Mouse (Mus musculus) CH12.LX (cell line): ENCODE results near the gene Abcd2. TPM values are rescaled to one million over a fixed set of nuclear protein-coding genes. Genes with fewer than 3 reads are reported as not detected.

Source experiments
- DNase-seq: peaks from one replicate; pipeline ENCODE4 v3.0.0-alpha.2; 2013; ENCODE audit errors: extremely low read depth
- H3K27ac ChIP-seq: 2 replicates; pipeline ENCODE4 v1.5.1; 2012; ENCODE audit warnings: low read depth, mild to moderate bottlenecking, control low read depth, moderate library complexity; ENCODE audit not compliant: insufficient read depth
- H3K27me3 ChIP-seq: replicated peaks from 2 replicates; pipeline ENCODE3; 2012; ENCODE audit warnings: inconsistent platforms
- H3K36me3 ChIP-seq, 2 experiments: replicated peaks in 1 of 2; 2 replicates each; pipeline versions ENCODE3 to v1.6.1; 2012; ENCODE audit warnings: inconsistent platforms in 1 of 2, low read length in 1 of 2, mild to moderate bottlenecking in 1 of 2, mixed read lengths in 1 of 2, moderate library complexity in 1 of 2; ENCODE audit not compliant: control insufficient read depth in 1 of 2, insufficient read depth in 1 of 2
- H3K4me1 ChIP-seq, 2 experiments: 2 replicates each; pipeline ENCODE4 v1.6.1; 2012; ENCODE audit warnings: inconsistent platforms in 1 of 2, moderate library complexity in 1 of 2; ENCODE audit not compliant: insufficient read depth in 2 of 2, control insufficient read depth in 1 of 2
- H3K4me2 ChIP-seq: 2 replicates; pipeline ENCODE4 v1.6.1; 2012; ENCODE audit warnings: low read depth, mild to moderate bottlenecking, control low read depth; ENCODE audit not compliant: poor library complexity, insufficient read depth, severe bottlenecking
- H3K4me3 ChIP-seq, 3 experiments: fragments of 150-350 bp in 1 of 3; sonication (generic) in 1 of 3; replicated peaks in 1 of 3; 2 replicates each; pipeline versions ENCODE3 to v1.5.1; 2011 to 2012; ENCODE audit warnings: low read depth in 2 of 3, low read length in 2 of 3, mild to moderate bottlenecking in 2 of 3, moderate library complexity in 2 of 3, control low read depth in 1 of 3, improper control_type of control experiment in 1 of 3, inconsistent platforms in 1 of 3, mixed read lengths in 1 of 3; ENCODE audit not compliant: poor library complexity in 1 of 3
- H3K79me2 ChIP-seq: replicated peaks from 2 replicates; pipeline ENCODE4 v1.6.1; 2012; ENCODE audit warnings: mild to moderate bottlenecking, moderate library complexity; ENCODE audit not compliant: control insufficient read depth, poor library complexity, insufficient read depth, severe bottlenecking; ENCODE audit errors: extremely low read depth
- H3K9ac ChIP-seq: 2 replicates; pipeline ENCODE4 v1.6.1; 2012; ENCODE audit warnings: low read depth, mild to moderate bottlenecking, control low read depth, moderate library complexity; ENCODE audit not compliant: insufficient read depth
- H3K9me3 ChIP-seq: replicated peaks from 2 replicates; pipeline ENCODE3; 2012; ENCODE audit warnings: low read length, inconsistent platforms, mixed read lengths
- CHD1 ChIP-seq: IDR thresholded peaks from 2 replicates; pipeline ENCODE4 v1.6.1; 2012; ENCODE audit warnings: low read depth, low read length, improper control_type of control experiment, inconsistent platforms
- CTCF ChIP-seq, 2 experiments: IDR thresholded peaks in 1 of 2; conservative IDR thresholded peaks in 1 of 2; 2 replicates each; pipeline ENCODE4 v1.5.1; 2011 to 2012; ENCODE audit warnings: low read depth in 2 of 2, low read length in 2 of 2, improper control_type of control experiment in 1 of 2, inconsistent platforms in 1 of 2, mild to moderate bottlenecking in 1 of 2, moderate library complexity in 1 of 2
- E2F4 ChIP-seq: IDR thresholded peaks from 2 replicates; pipeline ENCODE4 v1.6.1; 2011; ENCODE audit warnings: low read depth, low read length, improper control_type of control experiment; ENCODE audit not compliant: insufficient replicate concordance
- ETS1 ChIP-seq: conservative IDR thresholded peaks from 2 replicates; pipeline ENCODE4 v1.6.1; 2012; ENCODE audit warnings: low read depth, mild to moderate bottlenecking, inconsistent platforms, low read length, improper control_type of control experiment, moderate library complexity
- HCFC1 ChIP-seq: IDR thresholded peaks from 2 replicates; pipeline ENCODE4 v1.6.1; 2012; ENCODE audit warnings: low read depth, mild to moderate bottlenecking, inconsistent platforms, low read length, improper control_type of control experiment
- JUND ChIP-seq: conservative IDR thresholded peaks from 2 replicates; pipeline ENCODE4 v1.6.1; 2011; ENCODE audit warnings: low read depth, low read length, improper control_type of control experiment
- KAT2A ChIP-seq: IDR thresholded peaks from 2 replicates; pipeline ENCODE4 v1.6.1; 2012; ENCODE audit warnings: low read length, improper control_type of control experiment, inconsistent platforms; ENCODE audit not compliant: insufficient replicate concordance
- MAFK ChIP-seq: IDR thresholded peaks from 2 replicates; pipeline ENCODE4 v1.6.1; 2011; ENCODE audit warnings: low read length, improper control_type of control experiment; ENCODE audit not compliant: insufficient replicate concordance
- MEF2A ChIP-seq: IDR thresholded peaks from 2 replicates; pipeline ENCODE4 v1.6.1; 2014; ENCODE audit warnings: low read depth, mild to moderate bottlenecking, inconsistent platforms, low read length, improper control_type of control experiment, borderline replicate concordance
- MYC ChIP-seq: IDR thresholded peaks from 2 replicates; pipeline ENCODE4 v1.6.1; 2011; ENCODE audit warnings: low read depth, mild to moderate bottlenecking, improper control_type of control experiment, low read length
- NELFE ChIP-seq: IDR thresholded peaks from 2 replicates; pipeline ENCODE4 v1.6.1; 2011; ENCODE audit warnings: low read depth, low read length, improper control_type of control experiment
- NRF1 ChIP-seq: IDR thresholded peaks from 2 replicates; pipeline ENCODE4 v1.6.1; 2014; ENCODE audit warnings: low read depth, mild to moderate bottlenecking, inconsistent platforms, low read length, improper control_type of control experiment, moderate library complexity
- PAX5 ChIP-seq: IDR thresholded peaks from 2 replicates; pipeline ENCODE4 v1.6.1; 2012; ENCODE audit warnings: low read length, inconsistent platforms, mixed read lengths
- SMC3 ChIP-seq: IDR thresholded peaks from 2 replicates; pipeline ENCODE4 v1.6.1; 2011; ENCODE audit warnings: low read depth, low read length, improper control_type of control experiment
- UBTF ChIP-seq: IDR thresholded peaks from 2 replicates; pipeline ENCODE4 v1.6.1; 2012; ENCODE audit warnings: low read depth, mild to moderate bottlenecking, inconsistent platforms, low read length, improper control_type of control experiment, moderate library complexity
- USF1 ChIP-seq: IDR thresholded peaks from 2 replicates; pipeline ENCODE4 v1.6.1; 2014; ENCODE audit warnings: low read depth, mild to moderate bottlenecking, inconsistent platforms, low read length, improper control_type of control experiment
- ZC3H11A ChIP-seq: IDR thresholded peaks from 2 replicates; pipeline ENCODE4 v1.6.1; 2012; ENCODE audit warnings: low read depth, mild to moderate bottlenecking, inconsistent platforms, low read length, improper control_type of control experiment
- ZKSCAN1 ChIP-seq: IDR thresholded peaks from 2 replicates; pipeline ENCODE4 v1.6.1; 2012; ENCODE audit warnings: low read depth, inconsistent platforms, low read length, improper control_type of control experiment, borderline replicate concordance
- ZNF384 ChIP-seq: IDR thresholded peaks from 2 replicates; pipeline ENCODE4 v1.6.1; 2012; ENCODE audit warnings: low read depth, low read length, improper control_type of control experiment, inconsistent platforms
- dilution Hi-C: fragments of 300-500 bp; cut with MboI; formaldehyde crosslinking; loops from 2 replicates; pipeline ENCODE4 v1.14.3; 2020; ENCODE audit warnings: low sequenced_read_pairs; ENCODE audit not compliant: extremely low pct_unique_long_range_greater_than_20kb, extremely low pct_ligation_motif_present
- in situ Hi-C: fragments of 300-500 bp; cut with MboI; formaldehyde crosslinking; loops from 3 replicates; pipeline ENCODE4 v1.14.3; 2019; ENCODE audit warnings: low sequenced_read_pairs, low pct_ligation_motif_present, low pct_unique_long_range_greater_than_20kb, mixed read lengths
- polyA plus RNA-seq: library from polyadenylated mRNA; unstranded; fragments of >175 nt; gene quantifications from 2 replicates; pipeline ENCODE4 v1.2.1, GENCODE M21; 2012; ENCODE audit warnings: low read depth; ENCODE audit not compliant: insufficient read length
- total RNA-seq, 2 experiments: library from RNA; depleted of rRNA; stranded (reverse); fragments of 300-350 nt in 1 of 2; fragments of >200 nt in 1 of 2; gene quantifications; 2 replicates each; pipeline ENCODE4 v1.2.3; 2012 to 2014

Abcd2 gene
- total and polyA plus RNA-seq, 3 experiments = not detected

DNA sequence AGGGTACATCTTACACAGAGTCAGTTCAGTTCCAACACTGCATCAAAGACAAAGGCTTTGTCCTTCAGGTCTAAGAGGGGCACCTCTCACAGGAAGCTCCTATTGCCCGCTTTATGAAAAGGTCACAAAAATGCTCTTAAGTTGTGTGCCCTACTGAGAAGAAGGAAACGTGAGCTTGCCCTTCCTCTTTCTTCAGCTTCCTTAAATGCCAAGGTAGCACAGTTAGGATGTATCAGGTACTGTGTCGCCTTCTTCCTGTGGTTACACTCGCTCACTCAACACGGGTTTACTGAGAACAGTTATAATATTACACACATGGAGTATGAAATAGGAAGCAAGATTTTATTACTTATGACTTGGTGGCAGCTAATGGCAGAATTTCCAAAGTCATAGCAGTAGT, 45.7 kb upstream of the Abcd2 start:
- in situ Hi-C loops (no loop called here), dilution Hi-C loops (no loop called here)

DNA sequence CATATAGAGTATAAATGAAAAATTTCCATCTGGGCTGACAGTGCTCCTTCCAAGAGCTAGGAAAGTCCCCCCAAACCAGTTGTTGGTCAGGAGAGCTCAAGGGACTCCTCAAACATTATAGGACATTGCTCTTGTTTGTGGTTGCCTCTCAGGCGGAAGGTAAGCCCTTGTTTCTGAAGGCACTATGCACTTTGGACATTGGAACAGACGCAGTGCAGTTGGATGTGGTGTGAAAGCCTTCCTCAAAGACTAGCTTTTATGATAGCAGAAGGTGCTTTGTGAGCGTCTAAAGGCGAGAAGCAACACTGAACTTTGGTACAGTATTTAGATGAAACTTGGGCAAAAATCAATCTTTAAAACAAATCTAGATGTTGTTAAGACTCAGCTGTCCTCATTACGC, 14.9 kb upstream of the Abcd2 start:
- DNase-seq = no peak
- Histone ChIP-seq H3K9me3 (peaks cover 61% of the 10 kb centered on the region), H3K4me3 (no peak overlapping the region), H3K4me2 (no peak overlapping the region), H3K27me3 (no peaks in the 10 kb centered on the region), H3K79me2 (no peaks in the 10 kb centered on the region), H3K27ac (no peak overlapping the region), H3K9ac (no peak overlapping the region), H3K36me3 (no peaks in the 10 kb centered on the region), H3K4me1 (no peaks in the 10 kb centered on the region)
- dilution Hi-C loops = no loop called here
- no peak for TF ChIP-seq CHD1
- no peak for TF ChIP-seq PAX5
- no peak for TF ChIP-seq CTCF (conservative IDR thresholded peaks at IDR 0.05 in 1 of 2, IDR thresholded peaks at IDR 0.05 in 1 of 2; ENCODE audit: low read depth in 2 of 2, low read length in 2 of 2)
- TF ChIP-seq JUND = no peak
- TF ChIP-seq KAT2A = no peak
- TF ChIP-seq ZNF384 = no peak
- no peak for TF ChIP-seq MYC
- no peak for TF ChIP-seq SMC3
- TF ChIP-seq NELFE = no peak
- no peak for TF ChIP-seq NRF1
- no peak for TF ChIP-seq USF1
- no peak for TF ChIP-seq MEF2A
- in situ Hi-C loops = no loop called here

More for the DNA sequence above, 45.7 kb upstream of the Abcd2 start:
- Histone ChIP-seq H3K27me3 (no peaks in the 10 kb centered on the region), H3K9ac (no peak overlapping the region), H3K4me3 (no peak overlapping the region), H3K79me2 (no peaks in the 10 kb centered on the region)
- no peak for DNase-seq
- TF ChIP-seq SMC3 = no peak
- no peak for TF ChIP-seq ZC3H11A
- TF ChIP-seq ZKSCAN1 = no peak
- TF ChIP-seq MYC = no peak
- no peak for TF ChIP-seq HCFC1
- no peak for TF ChIP-seq USF1
- no peak for TF ChIP-seq PAX5
- no peak for TF ChIP-seq ETS1
- TF ChIP-seq UBTF = no peak
- no peak for TF ChIP-seq E2F4
- no peak for TF ChIP-seq MAFK
- no peak for TF ChIP-seq JUND
- TF ChIP-seq, all 38 proteins: peak for 0
- peaks cover 37% of the 10 kb centered on the region for H3K9me3 ChIP-seq
- no peak overlapping the region for H3K4me2 ChIP-seq
- no peak overlapping the region for H3K27ac ChIP-seq
- no peaks in the 10 kb centered on the region for H3K4me1 ChIP-seq
- H3K36me3 ChIP-seq = no peaks in the 10 kb centered on the region
